Mouse (Mus musculus) cerebellum, adult 2 months (tissue): ENCODE measurements around the gene Tmem263.

Experiments used
- CTCF ChIP-seq: fragments of 200-500 bp; IDR thresholded peaks from 2 replicates; pipeline ENCODE4 v1.5.1; 2011; ENCODE audit warnings: low read depth, mild to moderate bottlenecking, control low read depth, low read length, moderate library complexity, borderline replicate concordance; ENCODE audit not compliant: insufficient read depth
- POLR2A ChIP-seq: fragments of 200-500 bp; IDR thresholded peaks from 2 replicates; pipeline ENCODE4 v1.6.1; 2011; ENCODE audit warnings: low read length, control low read depth, borderline replicate concordance; ENCODE audit not compliant: insufficient read depth

GRCm38 (mm10) chr10:85164791-85165190, 62.4 kb downstream of the Tmem263 start:
- no peak for TF ChIP-seq CTCF
- TF ChIP-seq POLR2A: no peak
